Mouse (Mus musculus): ENCODE results near the gene Tnrc6c. TPM values are rescaled to one million over a fixed set of nuclear protein-coding genes. Genes with fewer than 3 reads are reported as not detected.

The Tnrc6c gene
- total RNA-seq (2015; ENCODE audit: low replicate concordance) (10.8 and 13.4 TPM in 2 replicates), total RNA-seq (2017; ENCODE audit: low replicate concordance) (11.6 and 13.9 TPM in 2 replicates)

GRCm38 (mm10) chr11:117653491-117654351 is at the start of gene Tnrc6c:
TSS of gene Tnrc6c (plus strand) at chr11:117654289.
- ATAC-seq (replicated peaks; ENCODE audit: low FRiP score, poor library complexity, severe bottlenecking) = peak; percentile 43

DNA sequence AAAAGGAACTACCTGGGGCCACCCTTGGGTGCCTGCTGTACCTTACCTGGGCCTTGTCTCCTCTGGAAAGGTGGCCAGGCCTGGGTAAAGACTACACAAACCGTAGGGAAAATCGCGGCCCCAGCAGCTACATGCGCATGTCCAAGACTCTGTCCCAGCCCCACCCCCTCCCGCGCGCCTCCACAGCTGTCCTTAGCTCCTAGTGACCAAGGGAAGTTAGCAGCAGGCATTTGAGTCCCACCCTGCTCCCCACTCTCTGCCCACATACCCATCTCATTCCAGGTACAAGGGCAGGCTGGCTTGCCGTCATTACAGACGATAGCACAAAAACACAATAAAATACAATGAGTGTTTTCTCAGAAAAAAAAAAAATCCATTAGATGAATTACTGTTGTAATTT is 48.0 kb upstream of the Tnrc6c start:
- no peak for ATAC-seq (replicated peaks; ENCODE audit: low FRiP score, poor library complexity, severe bottlenecking)

- no peak for ATAC-seq (replicated peaks; ENCODE audit: low FRiP score, poor library complexity, severe bottlenecking)
Measured at GRCm38 (mm10) chr11:117606605-117607203, 47.4 kb upstream of the Tnrc6c start.

DNA sequence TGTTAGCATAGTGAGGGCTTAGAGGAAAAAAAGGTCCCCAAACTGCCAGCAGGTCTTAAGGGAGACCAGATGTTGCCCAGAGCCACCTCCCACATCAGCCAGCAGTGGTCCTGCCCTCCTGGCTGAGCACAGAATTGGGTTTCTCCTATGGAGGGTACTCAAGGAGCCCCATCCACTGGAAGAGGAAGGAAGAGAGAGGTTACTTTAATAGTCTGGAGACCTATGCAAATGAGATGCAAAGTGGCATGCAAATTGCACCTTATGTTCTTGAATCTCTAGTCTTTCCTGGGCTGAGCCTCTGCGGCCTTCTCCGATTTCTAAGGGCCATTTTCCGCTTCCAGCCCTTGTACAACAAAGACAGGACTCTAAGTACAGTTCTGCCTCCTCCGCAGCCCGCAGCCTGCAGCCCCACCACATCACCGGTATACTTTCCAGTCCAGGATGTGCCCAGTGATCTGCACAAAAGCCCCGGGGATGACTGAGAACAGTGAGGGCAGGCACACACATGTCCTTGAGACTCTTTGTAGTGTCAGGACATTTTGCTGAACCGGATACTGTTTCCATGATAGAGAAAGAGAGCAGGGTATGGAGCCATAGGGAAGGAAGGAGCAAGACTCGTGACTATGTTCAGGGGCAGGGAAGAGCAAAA is 45.8 kb upstream of the Tnrc6c start:
- ATAC-seq (replicated peaks; ENCODE audit: low FRiP score, poor library complexity, severe bottlenecking) = no peak

DNA sequence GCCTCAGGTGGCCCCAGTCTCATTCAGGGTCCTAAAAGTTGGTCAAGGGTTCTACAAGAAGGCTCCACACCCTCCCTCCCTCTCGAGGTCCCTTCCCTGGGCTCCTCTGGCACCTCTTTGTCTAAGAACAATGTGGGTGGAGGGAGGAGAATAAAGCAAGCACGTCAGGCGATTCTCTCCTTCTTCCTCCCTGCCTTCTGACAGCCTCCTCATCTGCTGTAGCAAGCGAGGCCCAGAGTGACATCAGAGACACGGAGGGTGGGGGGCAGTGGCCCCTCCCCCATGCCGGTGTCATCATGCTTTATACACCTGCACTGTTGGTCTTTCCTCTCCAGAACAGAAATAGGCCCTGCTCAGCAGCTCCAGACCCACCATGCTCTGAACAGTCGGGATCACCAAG is 45.1 kb upstream of the Tnrc6c start:
- no peak for ATAC-seq (replicated peaks; ENCODE audit: low FRiP score, poor library complexity, severe bottlenecking)

DNA sequence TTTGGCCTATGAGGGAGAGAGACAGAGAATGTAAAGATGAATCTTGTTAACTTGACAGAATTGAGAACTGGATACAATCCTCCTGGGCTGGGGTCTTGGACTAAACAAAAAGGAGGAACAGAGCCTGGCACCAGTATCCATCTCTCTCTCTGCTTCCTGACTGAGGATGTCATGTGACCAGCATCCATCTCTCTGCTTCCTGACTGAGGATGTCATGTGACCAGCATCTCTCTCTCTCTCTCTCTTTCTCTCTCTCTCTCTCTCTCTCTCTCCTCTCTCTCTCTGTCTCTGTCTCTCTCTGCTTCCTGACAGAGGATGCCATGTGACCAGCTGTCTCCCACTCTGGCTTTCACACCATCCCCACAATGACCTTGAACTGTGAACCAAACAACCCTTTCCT is 43.5 kb upstream of the Tnrc6c start:
- no peak for ATAC-seq (replicated peaks; ENCODE audit: low FRiP score, poor library complexity, severe bottlenecking)

DNA sequence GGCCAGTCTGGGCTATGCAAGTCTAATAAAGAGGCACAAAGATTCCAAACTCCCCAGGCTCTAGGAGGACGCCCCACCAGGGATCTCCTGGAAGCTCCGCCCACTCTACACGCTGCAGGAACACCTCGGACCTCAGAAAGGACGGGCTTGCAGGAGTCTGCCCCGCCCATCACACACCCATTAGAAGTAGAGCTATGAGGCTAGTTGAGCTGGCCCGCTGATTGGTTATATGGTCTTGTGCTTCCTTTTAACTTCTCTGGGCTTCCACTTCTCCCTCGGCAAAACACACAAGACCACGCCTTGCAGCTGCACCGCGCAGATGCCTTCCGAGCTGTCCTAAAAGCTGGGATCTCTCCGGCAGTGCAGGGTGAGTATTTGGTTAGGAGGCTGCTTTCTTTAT is 43.0 kb upstream of the Tnrc6c start:
- ATAC-seq (replicated peaks; ENCODE audit: low FRiP score, poor library complexity, severe bottlenecking) = 0 out of 2 replicates have a peak, but pooled peaks have one; percentile 43

DNA sequence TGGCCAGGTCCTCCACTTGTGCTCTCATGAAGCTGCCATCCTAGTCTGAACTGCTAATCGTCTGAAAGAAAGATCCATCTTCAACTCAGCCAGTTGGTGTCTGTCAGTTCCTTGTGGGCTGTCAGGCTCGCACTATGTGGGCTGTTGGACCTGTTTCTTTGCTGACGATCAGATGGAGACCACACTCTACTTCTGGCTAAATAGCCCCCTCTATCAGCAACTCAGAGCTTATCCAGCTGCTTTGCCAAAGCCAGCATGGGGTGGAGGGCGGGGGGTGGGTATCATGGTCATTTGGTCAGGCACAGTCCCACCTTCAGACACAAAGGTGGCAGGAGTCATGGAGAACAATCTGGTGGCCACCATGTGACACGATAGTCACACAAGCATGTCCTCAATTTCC is 42.2 kb upstream of the Tnrc6c start:
- no peak for ATAC-seq (replicated peaks; ENCODE audit: low FRiP score, poor library complexity, severe bottlenecking)

DNA sequence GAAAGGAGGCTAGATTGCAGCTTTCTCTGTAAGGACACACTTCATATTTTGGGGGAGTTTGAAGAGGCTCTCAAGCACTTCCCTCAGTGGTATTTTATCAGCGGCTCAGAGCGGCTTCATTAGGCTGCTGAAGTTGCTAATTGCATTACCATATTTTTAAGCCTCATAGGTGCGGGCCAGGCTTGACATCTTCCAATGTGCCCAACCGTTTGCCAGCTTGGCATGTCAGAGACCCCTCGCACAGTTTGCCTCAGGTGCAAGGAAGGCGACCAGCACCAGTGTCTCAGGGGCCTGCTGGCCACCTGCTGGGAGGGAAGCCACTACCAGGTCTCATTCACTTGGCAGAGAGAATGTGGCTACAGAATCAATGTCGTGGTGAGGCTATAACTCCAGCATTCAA is 41.2 kb upstream of the Tnrc6c start:
- no peak for ATAC-seq (replicated peaks; ENCODE audit: low FRiP score, poor library complexity, severe bottlenecking)

DNA sequence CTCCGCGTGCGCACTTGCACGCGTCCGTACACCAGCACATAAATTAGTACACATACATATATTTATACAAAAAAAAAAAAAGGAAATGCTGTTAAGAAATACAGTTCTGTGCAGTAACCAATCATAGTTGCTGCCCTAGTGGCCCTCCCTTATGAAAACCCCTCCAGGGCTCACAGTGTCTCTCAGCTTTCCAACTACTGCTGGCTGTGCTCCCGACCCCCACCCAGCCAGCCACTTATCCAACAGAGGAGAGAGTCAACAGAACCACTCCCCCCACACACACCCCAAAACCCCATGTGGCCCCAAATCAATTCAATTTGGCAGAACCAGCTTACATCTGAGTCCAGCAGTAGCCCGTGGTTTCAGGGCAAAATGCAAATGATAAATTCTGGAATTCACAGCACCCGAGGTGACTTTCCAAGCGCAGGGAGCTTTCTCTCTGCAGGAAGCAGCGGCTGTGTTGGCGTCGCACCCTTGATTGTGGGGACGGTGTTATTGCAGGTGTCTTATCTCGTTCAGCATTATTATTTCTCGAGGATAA is 36.7 kb upstream of the Tnrc6c start:
- ATAC-seq (replicated peaks; ENCODE audit: low FRiP score, poor library complexity, severe bottlenecking) = no peak

DNA sequence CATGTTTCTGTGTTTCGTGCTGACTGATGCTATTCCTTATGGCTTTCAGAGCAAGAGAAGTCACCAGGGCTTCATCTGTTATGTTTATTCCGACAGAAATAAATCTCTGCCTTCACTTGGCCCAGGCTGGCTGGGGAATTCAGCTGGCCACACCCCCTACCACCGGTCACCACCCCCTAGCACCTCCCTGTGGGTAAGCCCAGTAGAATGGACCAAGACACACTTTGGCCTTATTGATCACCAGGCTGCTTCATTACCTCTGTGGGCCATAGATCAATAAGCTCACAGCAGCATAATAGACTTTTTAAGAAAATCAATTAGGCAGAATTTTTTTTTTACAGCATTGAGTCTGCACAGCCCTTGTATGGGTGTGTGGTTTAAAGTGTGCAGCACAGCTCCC is 35.9 kb upstream of the Tnrc6c start:
- ATAC-seq (replicated peaks; ENCODE audit: low FRiP score, poor library complexity, severe bottlenecking) = no peak

- ATAC-seq (replicated peaks; ENCODE audit: low FRiP score, poor library complexity, severe bottlenecking) = no peak
Measured at GRCm38 (mm10) chr11:117618774-117619173, 35.3 kb upstream of the Tnrc6c start.

DNA sequence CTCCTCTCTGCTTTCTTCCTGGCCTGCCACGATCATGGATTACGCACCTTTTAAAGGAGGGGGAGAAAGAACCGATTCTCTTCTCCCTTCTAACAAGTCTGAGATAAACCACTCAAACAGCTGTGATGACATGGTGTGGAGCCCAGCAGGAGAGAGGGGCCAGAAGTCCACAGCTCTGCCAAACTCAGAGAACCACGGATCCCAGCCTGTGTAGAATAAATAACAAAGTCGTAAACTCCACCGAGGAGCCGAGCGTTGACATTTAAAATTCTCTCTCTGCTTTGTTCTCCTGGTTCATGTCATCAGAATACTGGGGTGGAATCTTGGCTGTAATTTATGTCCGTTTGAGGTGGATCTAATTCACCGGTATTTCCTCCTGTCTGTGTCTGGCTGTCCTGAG is 34.5 kb upstream of the Tnrc6c start:
- no peak for ATAC-seq (replicated peaks; ENCODE audit: low FRiP score, poor library complexity, severe bottlenecking)

DNA sequence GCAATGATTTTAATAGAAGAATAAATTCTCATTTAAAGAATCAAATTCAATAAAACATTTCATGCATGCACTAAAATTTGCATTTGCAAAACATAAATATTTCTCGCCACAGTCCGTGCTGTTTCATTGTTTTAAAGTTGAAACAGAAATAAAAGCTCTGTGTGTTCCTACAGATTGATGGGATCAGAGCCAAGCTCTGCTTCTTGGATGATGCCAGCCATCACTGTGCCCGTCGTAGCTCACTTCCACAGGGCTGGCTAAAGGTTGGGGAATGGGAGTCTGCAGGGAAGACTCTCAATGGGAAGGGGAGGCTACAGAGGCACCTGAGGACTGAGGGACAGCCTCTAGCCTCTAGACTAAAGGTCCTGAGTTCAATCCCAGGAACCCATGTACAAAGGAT is 28.9 kb upstream of the Tnrc6c start:
- ATAC-seq (replicated peaks; ENCODE audit: low FRiP score, poor library complexity, severe bottlenecking) = no peak

DNA sequence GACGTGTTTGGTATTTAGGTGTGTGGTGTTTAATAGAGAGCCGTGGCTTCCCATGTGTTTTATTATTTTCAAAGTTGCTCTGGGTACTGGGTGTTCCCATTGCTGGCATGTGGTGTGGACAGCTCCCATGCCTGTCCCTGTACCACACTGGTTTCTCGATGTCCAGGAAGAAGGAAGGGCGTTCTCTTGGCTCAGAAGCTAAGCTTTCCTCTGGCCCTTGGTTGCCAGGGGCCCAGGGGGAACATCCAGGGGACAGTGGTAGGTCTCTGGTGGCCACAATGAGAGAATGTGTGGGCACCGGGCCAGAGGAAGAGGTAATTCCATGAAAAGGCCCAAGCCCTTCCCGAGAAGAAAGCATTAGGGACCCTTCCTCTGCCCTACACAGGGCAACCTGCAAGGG is 27.5 kb upstream of the Tnrc6c start:
- no peak for ATAC-seq (replicated peaks; ENCODE audit: low FRiP score, poor library complexity, severe bottlenecking)

- no peak for ATAC-seq (replicated peaks; ENCODE audit: low FRiP score, poor library complexity, severe bottlenecking)
Measured at GRCm38 (mm10) chr11:117627060-117627562, 27.0 kb upstream of the Tnrc6c start.

DNA sequence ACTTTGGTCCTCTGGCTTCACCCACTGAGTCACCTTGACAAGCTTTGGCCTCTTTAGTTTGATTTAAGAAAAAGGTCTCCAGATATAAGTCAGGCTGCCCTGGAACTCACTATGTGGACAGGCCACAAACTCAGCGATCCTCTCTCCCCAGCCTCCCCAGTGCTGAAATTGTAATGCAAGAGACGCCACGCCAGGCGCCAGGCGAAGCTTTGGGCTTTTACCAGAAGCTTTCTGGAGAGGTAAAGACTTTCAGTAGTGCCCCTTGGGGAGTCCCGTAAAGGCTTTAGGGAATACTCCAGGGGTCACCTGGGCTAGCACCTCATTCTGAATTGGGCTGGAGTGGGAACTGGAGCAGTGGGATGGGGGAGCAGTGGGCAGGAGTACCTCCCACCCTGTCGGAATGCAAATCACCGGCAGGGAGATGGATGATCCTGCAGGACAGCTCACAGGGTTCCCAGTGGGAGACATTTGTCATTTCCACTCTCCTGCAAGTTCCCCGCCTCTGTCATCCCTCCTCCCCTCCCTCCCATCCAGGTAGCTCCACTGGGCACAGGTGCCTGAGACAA is 26.3 kb upstream of the Tnrc6c start:
- no peak for ATAC-seq (replicated peaks; ENCODE audit: low FRiP score, poor library complexity, severe bottlenecking)

DNA sequence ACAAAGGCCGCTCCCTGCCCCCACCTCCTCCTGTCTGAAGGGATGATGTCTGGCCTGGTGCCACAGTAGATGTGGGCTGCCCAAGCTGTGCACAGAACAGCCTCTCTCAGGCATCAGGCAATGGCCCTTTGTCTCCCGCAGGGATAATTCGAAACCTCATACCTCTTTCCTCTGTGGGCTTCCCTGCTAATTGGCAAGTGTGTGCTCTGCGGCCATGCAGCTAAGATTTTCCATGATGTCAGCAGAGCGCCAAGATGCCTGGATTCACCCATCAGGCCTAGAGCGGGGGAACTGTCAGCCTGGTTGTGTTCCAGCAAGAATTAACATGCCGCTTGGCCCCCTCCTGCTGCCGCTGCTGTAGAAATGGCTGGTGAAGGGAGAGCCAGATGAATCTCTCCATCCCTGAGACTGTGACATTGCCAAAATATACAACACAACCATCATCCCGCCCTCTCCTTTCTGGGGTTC is 25.7 kb upstream of the Tnrc6c start:
- no peak for ATAC-seq (replicated peaks; ENCODE audit: low FRiP score, poor library complexity, severe bottlenecking)

DNA sequence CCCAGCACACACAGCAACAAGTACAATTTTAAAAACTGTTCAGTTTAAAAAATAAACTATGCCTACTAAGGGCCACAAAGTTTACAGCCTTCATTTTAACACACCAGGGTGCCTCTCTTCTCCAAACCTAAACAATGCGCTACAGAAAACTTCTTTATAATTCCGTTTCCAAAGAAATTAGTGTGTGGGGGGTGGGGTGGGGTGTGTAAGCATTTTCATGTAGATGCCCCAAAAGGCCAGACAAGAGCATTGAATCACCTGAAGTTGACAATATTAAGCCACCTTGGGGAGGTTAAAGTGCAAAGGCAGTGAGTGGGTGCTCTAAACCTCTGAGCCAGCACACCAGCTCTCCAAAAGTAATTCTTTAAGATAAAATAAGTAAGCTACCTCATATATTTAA is 24.2 kb upstream of the Tnrc6c start:
- no peak for ATAC-seq (replicated peaks; ENCODE audit: low FRiP score, poor library complexity, severe bottlenecking)
